Mouse (Mus musculus) lung, embryonic 14.5 days (tissue): ENCODE measurements around the gene Zg16. TPM values are rescaled to one million over a fixed set of nuclear protein-coding genes. Genes with fewer than 3 reads are reported as not detected.
"Not testable (repeated sequence)": the region's sequence is repeated elsewhere in the genome, so short reads cannot be mapped to it uniquely, and the experiment has no call there.

Source experiments
- ATAC-seq: fragments of 200-750 bp; cut with Nextera tagmentation; 2 replicates; pipeline ENCODE4 v1.8.0; 2017; ENCODE audit warnings: mild to moderate bottlenecking, moderate TSS enrichment, moderate library complexity; ENCODE audit not compliant: insufficient read depth
- DNase-seq: peaks from one replicate; pipeline ENCODE4 v3.0.0-alpha.2; 2015
- H3K27ac ChIP-seq: fragments of 300-500 bp; sonication (generic); 2 replicates; pipeline ENCODE4 v1.5.1; 2014; ENCODE audit warnings: low read depth, mild to moderate bottlenecking, moderate library complexity
- H3K27me3 ChIP-seq: fragments of 300-500 bp; sonication (generic); 2 replicates; pipeline ENCODE4 v1.6.1; 2014; ENCODE audit warnings: low read length, control low read depth; ENCODE audit not compliant: insufficient read depth
- H3K36me3 ChIP-seq: fragments of 300-500 bp; sonication (generic); 2 replicates; pipeline ENCODE4 v1.6.1; 2014; ENCODE audit warnings: control low read depth; ENCODE audit not compliant: insufficient read depth
- H3K4me1 ChIP-seq: fragments of 300-500 bp; sonication (generic); 2 replicates; pipeline ENCODE4 v1.6.1; 2014; ENCODE audit warnings: antibody characterized with exemption, control low read depth; ENCODE audit not compliant: insufficient read depth
- H3K4me2 ChIP-seq: fragments of 300-500 bp; sonication (generic); 2 replicates; pipeline ENCODE4 v1.6.1; 2014; ENCODE audit warnings: mild to moderate bottlenecking
- H3K4me3 ChIP-seq: fragments of 300-500 bp; sonication (generic); 2 replicates; pipeline ENCODE4 v1.5.1; 2014; ENCODE audit warnings: low read depth, low read length
- H3K9ac ChIP-seq: fragments of 300-500 bp; sonication (generic); 2 replicates; pipeline ENCODE4 v1.6.1; 2014
- H3K9me3 ChIP-seq: fragments of 300-500 bp; sonication (generic); 2 replicates; pipeline ENCODE4 v1.6.1; 2016; ENCODE audit warnings: low read depth, low read length, control low read depth
- CTCF ChIP-seq: IDR thresholded peaks from 2 replicates; pipeline ENCODE4 v1.5.1; 2016; ENCODE audit warnings: antibody characterized with exemption, low read depth
- WGBS: fragments of 180-500 bp; shearing (Covaris S2); extraction: QIAGEN DNeasy Blood & Tissue Kit; methylation state at CpG from one replicate; pipeline ENCODE4 v1.1.7; 2014; 5-methylcytosine and 5-hydroxymethylcytosine counted together
- polyA plus RNA-seq: library from polyadenylated mRNA; unstranded; fragments of >200 nt; fragmentation: Nextera tagmentation; extraction: Ambion mirVana; gene quantifications from 2 replicates; pipeline ENCODE4 v1.2.1, GENCODE M21; 2014

Zg16 gene
- polyA plus RNA-seq, 1 experiment from 2014 or later: not detected

- Histone ChIP-seq H3K9ac (peak within 1 kb of the TSS; percentile 43), H3K27ac (no peak within 1 kb of the TSS; the same call in 1 of the 2 replicates), H3K4me1 (no peaks in the 10 kb centered on the region), H3K36me3 (no peaks in the 10 kb centered on the region), H3K27me3 (no peaks in the 10 kb centered on the region), H3K4me2 (peak within 1 kb of the TSS; percentile 52), H3K4me3 (peak within 1 kb of the TSS; percentile 27), H3K9me3 (no peaks in the 10 kb centered on the region)
- no peak for TF ChIP-seq CTCF
- peak; percentile 56 for DNase-seq
- peak; percentile 80 for ATAC-seq
- 55% methylated on average over 16 of the region's 16 CpGs for WGBS
Measured at GRCm38 (mm10) chr7:127091114-127091896, 4.2 kb upstream of the Zg16 start, which contains the start of gene AI467606. Gene AI467606, plus strand, starts transcription at chr7:127091359.

- no peak for TF ChIP-seq CTCF
- Histone ChIP-seq H3K4me2 (peak overlapping the region; percentile 52; the same call in 1 of the 2 replicates), H3K4me3 (no peak overlapping the region), H3K4me1 (no peaks in the 10 kb centered on the region), H3K27ac (no peak overlapping the region; the same call in 1 of the 2 replicates), H3K9me3 (no peaks in the 10 kb centered on the region), H3K27me3 (no peaks in the 10 kb centered on the region), H3K9ac (no peak overlapping the region), H3K36me3 (no peaks in the 10 kb centered on the region)
- DNase-seq (no peak), ATAC-seq (no peak)
- WGBS: 80% methylated on average over 20 of the region's 20 CpGs
Measured at GRCm38 (mm10) chr7:127090154-127091113, 3.3 kb upstream of the Zg16 start.

- Histone ChIP-seq H3K9me3 (no peaks in the 10 kb centered on the region), H3K27me3 (no peaks in the 10 kb centered on the region), H3K9ac (peak overlapping the region; percentile 23), H3K4me3 (peak overlapping the region; percentile 6; the same call in 1 of the 2 replicates), H3K36me3 (no peaks in the 10 kb centered on the region), H3K4me1 (no peaks in the 10 kb centered on the region), H3K4me2 (peak overlapping the region; percentile 48), H3K27ac (peak overlapping the region; percentile 46; the same call in 1 of the 2 replicates)
- TF ChIP-seq CTCF: no peak
- no peak for ATAC-seq
- 17% methylated on average over 27 of the region's 27 CpGs for WGBS
- DNase-seq: no peak
Measured at GRCm38 (mm10) chr7:127088901-127089845, 2.0 kb upstream of the Zg16 start.

DNA sequence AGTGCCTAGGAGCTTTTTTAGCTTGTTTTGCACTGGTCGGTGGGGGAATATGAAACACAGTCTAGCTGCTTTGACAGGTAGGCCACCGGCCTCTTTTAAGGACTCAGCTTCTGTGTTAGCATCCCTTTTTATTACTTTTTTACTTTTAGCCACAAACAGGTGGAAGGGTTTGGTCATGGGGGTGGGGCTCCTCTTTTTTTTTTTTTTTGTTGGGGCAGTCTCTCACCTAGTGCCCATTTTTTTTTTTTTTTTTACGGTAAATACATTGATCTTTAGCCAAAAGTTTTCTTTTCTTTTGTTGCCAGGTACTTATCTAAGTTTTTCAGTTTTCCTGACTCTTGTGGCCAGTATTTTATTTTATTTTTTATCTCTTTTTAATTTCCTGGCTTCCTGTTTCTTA lies 955 bp upstream of the Zg16 start:
- H3K36me3 ChIP-seq: no peaks in the 10 kb centered on the region
- H3K9me3 ChIP-seq: no peaks in the 10 kb centered on the region
- H3K9ac ChIP-seq: no peak overlapping the region
- WGBS: 90% methylated on average over 3 of the region's 3 CpGs
- no peaks in the 10 kb centered on the region for H3K27me3 ChIP-seq
- TF ChIP-seq CTCF: no peak
- no peak overlapping the region for H3K27ac ChIP-seq
- ATAC-seq (no peak), DNase-seq (no peak)
- H3K4me1 ChIP-seq: no peaks in the 10 kb centered on the region
- H3K4me3 ChIP-seq: no peak overlapping the region
- no peak overlapping the region for H3K4me2 ChIP-seq

DNA sequence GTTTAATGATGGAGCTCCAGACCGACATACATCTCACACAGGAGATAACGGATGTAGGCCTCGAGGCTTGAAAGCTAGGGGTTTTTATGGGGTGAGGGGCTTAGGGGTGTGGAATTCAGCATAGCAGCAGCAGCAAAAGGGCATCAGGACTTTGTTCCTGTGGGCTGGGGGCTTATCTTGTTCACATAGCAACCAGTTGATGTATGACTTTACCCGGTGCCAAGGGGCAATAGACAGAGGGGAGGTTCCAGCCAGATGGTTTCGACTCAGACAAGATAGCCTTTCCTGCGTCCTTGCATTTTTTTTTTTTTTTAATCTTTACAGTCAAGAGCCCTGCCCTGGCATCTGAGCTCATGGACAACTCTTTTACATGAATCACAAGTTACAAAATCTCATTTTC lies 1.4 kb downstream of the Zg16 start:
- H3K4me3 ChIP-seq, H3K9me3 ChIP-seq, H3K4me1 ChIP-seq, H3K9ac ChIP-seq, DNase-seq, H3K4me2 ChIP-seq, ATAC-seq, H3K27me3 ChIP-seq, H3K36me3 ChIP-seq, H3K27ac ChIP-seq: not testable (repeated sequence)
- WGBS: 30% methylated on average over 6 of the region's 6 CpGs

DNA sequence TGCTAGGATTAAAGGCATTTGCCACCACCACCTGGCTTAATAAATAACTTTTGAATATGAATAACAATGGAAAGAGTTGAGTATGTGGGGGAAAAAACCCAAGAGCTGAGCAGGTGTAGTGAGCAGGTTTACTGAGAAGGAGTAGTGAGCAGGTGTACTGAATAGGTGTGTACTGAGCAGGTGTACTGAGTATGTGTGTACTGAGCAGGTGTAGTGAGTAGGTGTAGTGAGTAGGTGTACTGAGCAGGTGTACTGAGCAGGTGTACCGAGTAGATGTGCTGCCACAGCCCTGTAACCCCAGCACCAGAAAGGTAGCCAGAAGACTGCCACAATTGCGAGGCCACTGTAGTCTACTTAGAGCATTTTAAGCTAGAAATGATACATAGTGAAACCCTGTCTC lies 2.3 kb downstream of the Zg16 start:
- H3K9ac ChIP-seq: no peak overlapping the region
- ATAC-seq (no peak), DNase-seq (no peak)
- WGBS: 64% methylated on average over 2 of the region's 2 CpGs
- no peaks in the 10 kb centered on the region for H3K36me3 ChIP-seq
- no peak overlapping the region for H3K4me3 ChIP-seq
- no peaks in the 10 kb centered on the region for H3K4me1 ChIP-seq
- H3K9me3 ChIP-seq: no peaks in the 10 kb centered on the region
- H3K27ac ChIP-seq: no peak overlapping the region
- TF ChIP-seq CTCF: no peak
- H3K4me2 ChIP-seq: no peak overlapping the region
- no peaks in the 10 kb centered on the region for H3K27me3 ChIP-seq
